Mouse (Mus musculus) layer of hippocampus, adult 11-12 months (tissue): ENCODE measurements around the gene Poc1a.

Experiments used
- DNase-seq: peaks from one replicate; pipeline ENCODE4 v3.0.0; 2022; ENCODE audit warnings: low spot score

Gene Poc1a

GRCm38 (mm10) chr9:106301446-106302080, 20.7 kb downstream of the Poc1a start:
- no peak for DNase-seq

- DNase-seq, result no peak
These were observed 21.7 kb downstream of the Poc1a start for GRCm38 (mm10) chr9:106302446-106303150.

GRCm38 (mm10) chr9:106303460-106303960, 22.6 kb downstream of the Poc1a start:
- DNase-seq, result no peak

GRCm38 (mm10) chr9:106305228-106305627, 24.4 kb downstream of the Poc1a start:
- DNase-seq, result no peak

- peak; percentile 90 for DNase-seq
These were observed 25.9 kb downstream of the Poc1a start for GRCm38 (mm10) chr9:106306662-106307351.

- DNase-seq, result no peak
These were observed 27.3 kb downstream of the Poc1a start for GRCm38 (mm10) chr9:106308151-106308550.

- no peak for DNase-seq
These were observed 27.7 kb downstream of the Poc1a start for GRCm38 (mm10) chr9:106308555-106308954.

GRCm38 (mm10) chr9:106308983-106309382, 28.1 kb downstream of the Poc1a start:
- no peak for DNase-seq

- no peak for DNase-seq
These were observed 29.0 kb downstream of the Poc1a start for GRCm38 (mm10) chr9:106309859-106310258.

GRCm38 (mm10) chr9:106311625-106312191, 30.8 kb downstream of the Poc1a start:
- DNase-seq, result no peak

- DNase-seq, result no peak
These were observed 32.1 kb downstream of the Poc1a start for GRCm38 (mm10) chr9:106312950-106313360.

GRCm38 (mm10) chr9:106314196-106314595, 33.3 kb downstream of the Poc1a start:
- no peak for DNase-seq

- peak; percentile 44 for DNase-seq
These were observed 37.2 kb downstream of the Poc1a start for GRCm38 (mm10) chr9:106318074-106318473.

GRCm38 (mm10) chr9:106319095-106319494, 38.2 kb downstream of the Poc1a start:
- no peak for DNase-seq

- DNase-seq, result no peak
These were observed 41.6 kb downstream of the Poc1a start for GRCm38 (mm10) chr9:106322497-106322896.

GRCm38 (mm10) chr9:106326241-106326640, 45.4 kb downstream of the Poc1a start:
- no peak for DNase-seq

- DNase-seq, result no peak
These were observed 46.4 kb downstream of the Poc1a start for GRCm38 (mm10) chr9:106327125-106327809.

- no peak for DNase-seq
These were observed 47.3 kb downstream of the Poc1a start for GRCm38 (mm10) chr9:106328068-106328610.

GRCm38 (mm10) chr9:106328772-106329511, 48.1 kb downstream of the Poc1a start:
- no peak for DNase-seq

- no peak for DNase-seq
These were observed 51.9 kb downstream of the Poc1a start for GRCm38 (mm10) chr9:106332746-106333145.

GRCm38 (mm10) chr9:106337620-106338019, 56.8 kb downstream of the Poc1a start:
- DNase-seq, result no peak
